Mouse (Mus musculus) urinary bladder, adult 18-20 months (tissue): ENCODE data around the gene Zc2hc1c.
A peak's percentile ranks its signal among the peaks of the same experiment; 100 is the strongest.

Experiments used
- DNase-seq, 2 experiments: peaks; one replicate each; pipeline ENCODE4 v3.0.0; 2022; ENCODE audit warnings: low spot score in 2 of 2, mixed read lengths in 2 of 2

Zc2hc1c gene

GRCm38 (mm10) chr12:85339243-85339729, 50.9 kb downstream of the Zc2hc1c start, which contains the start of gene Nek9:
Gene Nek9 (minus strand): TSS chr12:85339362.
- peak; percentile 83 to 95 for DNase-seq

- no peak for DNase-seq
Observed at GRCm38 (mm10) chr12:85339947-85340346, 51.6 kb downstream of the Zc2hc1c start.

GRCm38 (mm10) chr12:85341131-85341530, 52.7 kb downstream of the Zc2hc1c start:
- no peak for DNase-seq

- no peak for DNase-seq
Observed at GRCm38 (mm10) chr12:85342310-85342709, 53.9 kb downstream of the Zc2hc1c start.

DNA sequence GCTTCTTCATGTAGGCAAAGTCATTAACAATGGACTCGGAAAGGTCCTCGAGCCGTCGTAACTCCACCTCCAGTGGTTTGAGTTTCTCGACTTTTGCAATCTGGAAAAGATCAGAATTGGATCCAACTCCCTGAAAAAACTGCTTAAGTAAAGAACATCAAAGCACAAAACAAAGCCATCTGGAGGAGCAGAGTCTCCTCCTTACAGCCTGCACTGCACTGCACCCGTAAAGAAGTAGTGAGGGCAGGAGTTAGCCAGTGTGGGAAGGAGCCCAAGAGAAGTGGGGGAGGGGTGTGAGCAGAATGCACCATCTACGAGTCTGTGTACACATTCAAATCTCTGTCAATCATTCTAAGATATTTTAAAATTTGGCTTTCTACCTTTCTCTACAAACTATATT, 55.9 kb downstream of the Zc2hc1c start:
- DNase-seq = no peak

- no peak for DNase-seq
Observed at GRCm38 (mm10) chr12:85345559-85345958, 57.2 kb downstream of the Zc2hc1c start.

- DNase-seq = no peak
Observed at GRCm38 (mm10) chr12:85346374-85346773, 58.0 kb downstream of the Zc2hc1c start.

- DNase-seq = no peak
Observed at GRCm38 (mm10) chr12:85347196-85347595, 58.8 kb downstream of the Zc2hc1c start.

- DNase-seq = no peak
Observed at GRCm38 (mm10) chr12:85348338-85348737, 59.9 kb downstream of the Zc2hc1c start.
